Mouse (Mus musculus): ENCODE results near the gene Fbxw13. TPM values are rescaled to one million over a fixed set of nuclear protein-coding genes. Genes with fewer than 3 reads are reported as not detected.

Gene Fbxw13
- not detected in 2 replicates for polyA plus RNA-seq (2012; rRNA removed)

DNA sequence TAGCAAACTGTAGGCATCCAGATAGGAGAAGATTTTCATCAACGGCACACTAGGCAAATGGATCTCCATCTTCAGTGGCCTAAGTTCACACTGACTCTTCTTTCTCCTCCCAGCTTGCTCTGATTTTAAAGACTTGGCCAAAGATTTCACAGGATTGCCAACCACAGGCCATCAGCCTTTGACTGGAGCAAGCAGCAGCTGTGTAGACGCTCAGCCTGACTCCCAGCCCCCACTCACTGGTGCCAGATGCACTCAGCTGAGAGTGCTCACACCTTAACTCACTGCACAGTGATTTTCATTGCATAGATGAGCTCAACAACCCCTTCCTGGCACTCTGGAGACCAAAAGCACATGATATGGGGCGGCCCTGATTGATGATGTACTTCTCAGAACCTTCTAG lies at the start of gene Fbxw13:
Gene Fbxw13 (minus strand): TSS at position 101 of the 400 bp plus-strand sequence.

GRCm38 (mm10) chr9:109234654-109235053 lies 38.9 kb upstream of the Fbxw13 start, which contains the start of gene Fbxw20:
Gene Fbxw20 (minus strand): TSS chr9:109234754.

DNA sequence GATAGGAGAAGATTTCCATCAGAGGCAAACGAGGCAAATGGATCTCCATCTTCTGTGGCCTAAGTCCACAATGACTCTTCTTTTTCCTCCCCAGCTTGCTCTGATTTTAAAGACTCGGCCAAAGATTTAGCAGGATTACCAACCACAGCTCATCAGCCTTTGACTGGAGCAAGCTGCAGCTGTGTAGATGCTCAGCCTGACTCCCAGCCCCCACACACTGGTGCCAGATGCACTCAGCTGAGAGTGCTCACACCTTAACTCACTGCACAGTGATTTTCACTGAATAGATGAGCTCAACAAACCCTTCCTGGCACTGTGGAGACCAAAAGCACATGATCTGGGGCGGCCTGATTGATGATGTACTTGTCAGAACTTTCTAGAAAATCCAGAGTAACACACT lies 33.8 kb downstream of the Fbxw13 start, which contains the start of gene Fbxw21:
Gene Fbxw21 (minus strand): TSS at position 101 of the 400 bp plus-strand sequence.

Other genes starting within 250 kb of the Fbxw13 start
- gene Col7a1, start 242.4 kb downstream of the Fbxw13 start, polyA plus RNA-seq (2012; rRNA removed), result 4.0 and 9.4 TPM in 2 replicates
- gene Ucn2, start 210.0 kb downstream of the Fbxw13 start, polyA plus RNA-seq (2012; rRNA removed), result 0.29 and 0.97 TPM in 2 replicates
- gene Pfkfb4, start 204.2 kb downstream of the Fbxw13 start, polyA plus RNA-seq (2012; rRNA removed), result 12.2 and 14.2 TPM in 2 replicates
- 371 and 418 TPM in 2 replicates for gene Shisa5, start 157.4 kb downstream of the Fbxw13 start, polyA plus RNA-seq (2012; rRNA removed)
- 42.3 and 70.1 TPM in 2 replicates for gene Trex1, start 136.2 kb downstream of the Fbxw13 start, polyA plus RNA-seq (2012; rRNA removed)
- 5.3 and 8.5 TPM in 2 replicates for gene Atrip, start 121.9 kb downstream of the Fbxw13 start, polyA plus RNA-seq (2012; rRNA removed)
- 2.9 and 3.4 TPM in 2 replicates for gene Ccdc51, start 113.5 kb downstream of the Fbxw13 start, polyA plus RNA-seq (2012; rRNA removed)
- 2.6 and 3.2 TPM in 2 replicates for gene Tma7, start 113.4 kb downstream of the Fbxw13 start, polyA plus RNA-seq (2012; rRNA removed)
- 6.5 and 9.5 TPM in 2 replicates for gene Plxnb1, start 100.6 kb downstream of the Fbxw13 start, polyA plus RNA-seq (2012; rRNA removed)
- gene Fbxw21, start 33.9 kb downstream of the Fbxw13 start, polyA plus RNA-seq (2012; rRNA removed), result not detected in 2 replicates
- not detected in 2 replicates for gene Fbxw20, start 38.8 kb upstream of the Fbxw13 start, polyA plus RNA-seq (2012; rRNA removed)
- not detected in 2 replicates for gene Fbxw14, start 91.7 kb upstream of the Fbxw13 start, polyA plus RNA-seq (2012; rRNA removed)
- not detected in 2 replicates for gene Fbxw28, start 143.7 kb upstream of the Fbxw13 start, polyA plus RNA-seq (2012; rRNA removed)
- gene Fbxw22, start 208.3 kb upstream of the Fbxw13 start, polyA plus RNA-seq (2012; rRNA removed), result not detected in 2 replicates

All from stomach, adult 2 months (tissue).